ENCODE assay signal across 8 mouse cellular contexts in genomic region chr3:95675301-95676092, GRCm38 (mm10). TPM values are rescaled to one million over a fixed set of nuclear protein-coding genes. Genes with fewer than 3 reads are reported as not detected.
DNase-seq lines count a peak whose midpoint lies in the region; ATAC-seq and TF ChIP-seq lines count a peak whose summit lies in the region.

No protein-coding gene starts in this region.

- WGBS in embryonic facial prominence, embryonic 10.5 days, result 18% methylated on average over 8 of the region's 8 CpGs
- WGBS in heart, adult 2 months, result 3% methylated on average over 8 of the region's 8 CpGs
- 37% methylated on average over 8 of the region's 8 CpGs for WGBS in liver, adult 2 months
- WGBS in midbrain, postnatal 0 days, result 34% methylated on average over 8 of the region's 8 CpGs

- H3K9ac ChIP-seq in heart, adult 2 months (ENCODE audit: low read depth, low read length), result peak overlapping the region; percentile 77
- peak overlapping the region; percentile 26 for H3K9ac ChIP-seq in liver, adult 2 months (ENCODE audit: low read depth, low read length)
- H3K9ac ChIP-seq in midbrain, postnatal 0 days (replicated peaks; ENCODE audit: low read length, poor library complexity, severe bottlenecking), result 0 out of 2 replicates have a peak overlapping the region, but pooled peaks have one; percentile 13

- intact Hi-C loops in heart, adult 2 months (cut with DNase I), result loop anchor here (1.0 to 5.0 kb wide), 4 partner anchors 16 to 88 kb away; partner anchors contain the start of gene Golph3l

- DNase-seq in 3T3-L1 (ENCODE audit: low read depth, low spot score), result peak; percentile 97
- DNase-seq in adrenal gland, adult 8-10 months, result peak; percentile 85
- peak; percentile 73 for DNase-seq in embryonic facial prominence, embryonic 10.5 days (ENCODE audit: low spot score)
- DNase-seq in heart, adult 2 months, result peak; percentile 87 to 92
- peak; percentile 88 for DNase-seq in kidney, adult 18-20 months
- peak; percentile 65 for DNase-seq in liver, adult 2 months (ENCODE audit: extremely low read depth, low read depth, low spot score)
- DNase-seq in midbrain, postnatal 0 days (ENCODE audit: low spot score), result peak; percentile 74
- peak; percentile 75 to 80 for DNase-seq in spleen, postnatal 36 days (ENCODE audit: low spot score in 2 of 2)

- H3K27me3 ChIP-seq in embryonic facial prominence, embryonic 10.5 days (replicated peaks; ENCODE audit: low read depth, poor library complexity, severe bottlenecking), result no peaks in the 10 kb centered on the region
- H3K27me3 ChIP-seq in heart, adult 2 months (ENCODE audit: control insufficient read depth, insufficient read depth, low read length), result no peaks in the 10 kb centered on the region
- no peaks in the 10 kb centered on the region for H3K27me3 ChIP-seq in liver, adult 2 months (ENCODE audit: control insufficient read depth, insufficient read depth, low read length)
- no peaks in the 10 kb centered on the region for H3K27me3 ChIP-seq in midbrain, postnatal 0 days (ENCODE audit: insufficient read depth, low read length)

- peak overlapping the region; percentile 87 for H3K27ac ChIP-seq in embryonic facial prominence, embryonic 10.5 days (replicated peaks)
- peak overlapping the region; percentile 96 for H3K27ac ChIP-seq in heart, adult 2 months
- peak overlapping the region; percentile 73 for H3K27ac ChIP-seq in liver, adult 2 months (replicated peaks; ENCODE audit: insufficient read depth, low read depth, low read length)
- peak overlapping the region; percentile 65 for H3K27ac ChIP-seq in midbrain, postnatal 0 days (ENCODE audit: low read depth, low read length)

- peak; percentile 71 for TF ChIP-seq POLR2A in heart, adult 2 months (IDR thresholded peaks at IDR 0.05; ENCODE audit: insufficient read depth, low read depth, low read length)
- no peak for TF ChIP-seq POLR2A in liver, adult 2 months (IDR thresholded peaks at IDR 0.05; ENCODE audit: extremely low read depth, insufficient read depth, low read length)

- peaks cover 4% of the 10 kb centered on the region; the same call in 1 of the 2 replicates for H3K79me2 ChIP-seq in heart, adult 2 months (replicated peaks; ENCODE audit: control insufficient read depth, insufficient read depth, low read length)
- peaks cover 2% of the 10 kb centered on the region; the same call in 1 of the 2 replicates for H3K79me2 ChIP-seq in liver, adult 2 months (ENCODE audit: control insufficient read depth, insufficient read depth, low read length)

- peak; percentile 97 for TF ChIP-seq CTCF in heart, adult 2 months (IDR thresholded peaks at IDR 0.05)
- TF ChIP-seq CTCF in liver, adult 2 months (IDR thresholded peaks at IDR 0.05; ENCODE audit: low read depth, low read length), result peak; percentile 70
- peak; percentile 83 for TF ChIP-seq CTCF in midbrain, postnatal 0 days (IDR thresholded peaks at IDR 0.05)

- TF ChIP-seq EP300 in heart, adult 2 months (IDR thresholded peaks at IDR 0.05; ENCODE audit: insufficient read depth, low read depth, low read length), result peak; percentile 100

- no peak overlapping the region for H3K4me2 ChIP-seq in midbrain, postnatal 0 days (ENCODE audit: low read depth, low read length, poor library complexity, severe bottlenecking)

- peak overlapping the region; percentile 38 for H3K4me3 ChIP-seq in embryonic facial prominence, embryonic 10.5 days
- H3K4me3 ChIP-seq in heart, adult 2 months, result peak overlapping the region; percentile 15
- H3K4me3 ChIP-seq in liver, adult 2 months (ENCODE audit: insufficient read depth, low read depth, low read length), result no peak overlapping the region
- H3K4me3 ChIP-seq in midbrain, postnatal 0 days (ENCODE audit: low read depth, low read length), result no peak overlapping the region

- ATAC-seq in midbrain, postnatal 0 days (ENCODE audit: low FRiP score), result no peak

- H3K36me3 ChIP-seq in embryonic facial prominence, embryonic 10.5 days (replicated peaks), result peaks cover 53% of the 10 kb centered on the region
- H3K36me3 ChIP-seq in heart, adult 2 months (ENCODE audit: control insufficient read depth, insufficient read depth, low read length), result peaks cover 19% of the 10 kb centered on the region
- H3K36me3 ChIP-seq in liver, adult 2 months (ENCODE audit: control insufficient read depth, insufficient read depth, low read length), result no peaks in the 10 kb centered on the region
- no peaks in the 10 kb centered on the region for H3K36me3 ChIP-seq in midbrain, postnatal 0 days (ENCODE audit: insufficient read depth, low read length)

- H3K9me3 ChIP-seq in embryonic facial prominence, embryonic 10.5 days, result no peaks in the 10 kb centered on the region
- no peaks in the 10 kb centered on the region for H3K9me3 ChIP-seq in midbrain, postnatal 0 days (ENCODE audit: low read length)

- peaks cover 59% of the 10 kb centered on the region for H3K4me1 ChIP-seq in embryonic facial prominence, embryonic 10.5 days
- peaks cover 45% of the 10 kb centered on the region for H3K4me1 ChIP-seq in heart, adult 2 months (ENCODE audit: control insufficient read depth, insufficient read depth, low read length)
- H3K4me1 ChIP-seq in liver, adult 2 months (ENCODE audit: control insufficient read depth, insufficient read depth, low read length), result peaks cover 33% of the 10 kb centered on the region
- no peaks in the 10 kb centered on the region for H3K4me1 ChIP-seq in midbrain, postnatal 0 days (ENCODE audit: insufficient read depth, low read length)

RNA-seq across cellular contexts. Expression of gene Adamtsl4, which starts 12.2 kb away (rescaled TPM):
- total RNA-seq in adrenal gland, adult 8-10 months (2022), result 10 to 100 TPM in 1 of 4 experiments, 1 to 10 TPM in 3; 4.3 to 10.2 (median 6.4) TPM
- polyA plus RNA-seq in embryonic facial prominence, embryonic 10.5 days (2016; fragmentation: Nextera tagmentation; extraction: Ambion mirVana), result 1.00 and 1.6 TPM in 2 replicates
- total RNA-seq in heart, adult 2 months (2021), result 10 to 100 TPM; 39.2 to 51.4 TPM
- polyA plus RNA-seq in heart, adult 2 months (2012; rRNA removed), result 36.2 and 46.2 TPM in 2 replicates
- total RNA-seq in liver, adult 2 months (2014; rRNA removed), result 0.55 and 1.6 TPM in 2 replicates
- 2.5 and 4.7 TPM in 2 replicates for polyA plus RNA-seq in liver, adult 2 months (2012; rRNA removed)
- total RNA-seq in midbrain, postnatal 0 days (2014; rRNA removed), result 1.3 and 1.4 TPM in 2 replicates
- 1.0 and 1.4 TPM in 2 replicates for polyA plus RNA-seq in midbrain, postnatal 0 days (2015; fragmentation: Nextera tagmentation; extraction: Ambion mirVana)

RNA-seq across cellular contexts. Expression of gene Mcl1, which starts 16.9 kb away (rescaled TPM):
- 100 to 1,000 TPM; 177 to 189 (median 179) TPM for total RNA-seq in adrenal gland, adult 8-10 months (2022)
- polyA plus RNA-seq in embryonic facial prominence, embryonic 10.5 days (2016; fragmentation: Nextera tagmentation; extraction: Ambion mirVana), result 49.5 and 50.0 TPM in 2 replicates
- 100 to 1,000 TPM; 134 to 139 TPM for total RNA-seq in heart, adult 2 months (2021)
- polyA plus RNA-seq in heart, adult 2 months (2012; rRNA removed), result 39.1 and 64.4 TPM in 2 replicates
- 57.5 and 92.2 TPM in 2 replicates for total RNA-seq in liver, adult 2 months (2014; rRNA removed)
- 38.7 and 39.4 TPM in 2 replicates for polyA plus RNA-seq in liver, adult 2 months (2012; rRNA removed)
- total RNA-seq in midbrain, postnatal 0 days (2014; rRNA removed), result 105 and 136 TPM in 2 replicates
- polyA plus RNA-seq in midbrain, postnatal 0 days (2015; fragmentation: Nextera tagmentation; extraction: Ambion mirVana), result 35.8 and 42.8 TPM in 2 replicates

RNA-seq across cellular contexts. Expression of gene Ensa, which starts 50.7 kb away (rescaled TPM):
- total RNA-seq in adrenal gland, adult 8-10 months (2022), result 100 to 1,000 TPM; 102 to 141 (median 119) TPM
- polyA plus RNA-seq in embryonic facial prominence, embryonic 10.5 days (2016; fragmentation: Nextera tagmentation; extraction: Ambion mirVana), result 79.1 and 79.7 TPM in 2 replicates
- 10 to 100 TPM; 71.5 to 77.7 TPM for total RNA-seq in heart, adult 2 months (2021)
- polyA plus RNA-seq in heart, adult 2 months (2012; rRNA removed), result 17.4 and 28.3 TPM in 2 replicates
- total RNA-seq in liver, adult 2 months (2014; rRNA removed), result 23.5 and 25.1 TPM in 2 replicates
- polyA plus RNA-seq in liver, adult 2 months (2012; rRNA removed), result 5.0 and 5.2 TPM in 2 replicates
- 100 and 124 TPM in 2 replicates for total RNA-seq in midbrain, postnatal 0 days (2014; rRNA removed)
- polyA plus RNA-seq in midbrain, postnatal 0 days (2015; fragmentation: Nextera tagmentation; extraction: Ambion mirVana), result 167 and 169 TPM in 2 replicates

Comparison
In these comparisons a context has a peak if more than half of its experiments do, and no peak if none do; other contexts are left out.
1. H3K4me3 ChIP-seq: peak in embryonic facial prominence, embryonic 10.5 days (single experiment) and heart, adult 2 months (single experiment); none in liver, adult 2 months (single experiment) and midbrain, postnatal 0 days (single experiment).
2. H3K9ac ChIP-seq: peak in every context shown above with its lines; median percentile 77 in heart, adult 2 months; 26 in liver, adult 2 months; 13 in midbrain, postnatal 0 days.
3. Peak in every context shown above with its lines, with median percentiles within 50 percentile points of each other: DNase-seq, H3K27ac ChIP-seq and CTCF ChIP-seq.